Mouse (Mus musculus): ENCODE results near the gene Igsf6. TPM values are rescaled to one million over a fixed set of nuclear protein-coding genes. Genes with fewer than 3 reads are reported as not detected.

Gene Igsf6
- total RNA-seq, 2 experiments from 2014 or later = 0.31 to 0.38 TPM

DNA sequence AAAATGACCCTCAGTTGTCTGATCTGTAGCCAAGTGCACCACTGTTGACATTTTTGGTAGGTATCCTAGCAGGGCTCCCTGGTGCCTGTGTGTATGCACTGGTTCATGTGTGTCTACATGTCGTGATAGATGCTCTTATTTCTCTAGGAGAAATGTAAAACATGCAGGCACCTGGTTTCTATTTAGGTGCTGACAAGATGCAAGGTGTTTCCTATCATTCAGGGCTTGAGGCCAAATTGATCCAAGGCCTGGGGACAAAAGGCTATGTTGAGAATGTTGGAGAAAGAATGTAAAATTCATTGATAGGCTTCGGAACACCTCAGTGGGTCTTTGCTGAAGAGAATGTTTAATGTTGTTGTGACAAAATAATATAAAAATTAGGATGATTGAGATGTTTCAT, 7.4 kb upstream of the Igsf6 start:
- intact Hi-C loops (cut with DNase I) = no loop called here

DNA sequence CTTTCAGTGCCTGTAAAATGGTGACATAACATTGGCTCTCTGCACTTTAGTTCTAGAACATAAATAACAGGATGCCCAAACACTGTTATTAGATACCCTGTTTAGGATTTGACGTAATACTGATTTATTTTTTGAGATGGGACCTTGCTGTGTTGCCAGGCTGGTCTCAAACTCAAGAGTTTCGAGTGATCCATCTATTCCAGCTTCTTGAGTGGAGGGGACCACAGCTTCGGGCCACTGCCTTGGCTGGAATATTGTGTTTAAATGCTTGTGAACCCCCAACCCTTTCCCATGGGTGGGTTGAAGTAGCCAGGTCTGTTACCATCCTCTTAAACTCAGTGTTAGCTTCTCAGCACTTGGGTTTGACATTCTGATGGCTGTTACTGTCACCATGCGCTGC, 7.0 kb upstream of the Igsf6 start, which contains the start of gene Otoa:
TSS of gene Otoa (plus strand) at position 301 of the 400 bp plus-strand sequence.
- no peak for TF ChIP-seq CTCF (IDR thresholded peaks at IDR 0.05)
- no peak within 1 kb of the TSS for H3K4me3 ChIP-seq
- H3K27ac ChIP-seq = no peak within 1 kb of the TSS
- no peak for DNase-seq
- intact Hi-C loops (cut with DNase I) = no loop called here

More for the DNA sequence above, 7.4 kb upstream of the Igsf6 start:
- DNase-seq = no peak
- TF ChIP-seq CTCF (IDR thresholded peaks at IDR 0.05) = no peak
- Histone ChIP-seq H3K4me3 (no peak overlapping the region), H3K27ac (no peak overlapping the region)

DNA sequence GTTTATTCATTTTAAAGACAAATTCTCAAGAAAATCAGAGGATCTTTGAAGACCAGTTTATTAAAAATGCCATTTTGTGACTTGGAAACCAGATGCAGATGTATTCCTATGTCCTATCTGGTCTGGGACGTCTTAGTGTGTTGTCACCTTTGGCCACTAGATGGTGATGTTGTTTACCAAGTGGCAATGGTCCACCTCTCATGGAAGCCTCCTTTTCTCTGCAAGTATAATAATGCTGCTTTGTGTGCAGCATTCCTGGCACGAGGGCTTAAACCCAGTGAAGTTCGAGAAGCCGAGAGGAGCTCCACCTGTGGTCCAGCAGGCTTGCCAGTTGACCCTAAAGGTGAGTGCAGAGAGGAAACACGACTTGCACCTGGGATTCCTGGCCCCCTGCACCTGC, 3.5 kb upstream of the Igsf6 start:
- no peak overlapping the region for H3K27ac ChIP-seq
- peak; percentile 88 for TF ChIP-seq CTCF (IDR thresholded peaks at IDR 0.05)

DNA sequence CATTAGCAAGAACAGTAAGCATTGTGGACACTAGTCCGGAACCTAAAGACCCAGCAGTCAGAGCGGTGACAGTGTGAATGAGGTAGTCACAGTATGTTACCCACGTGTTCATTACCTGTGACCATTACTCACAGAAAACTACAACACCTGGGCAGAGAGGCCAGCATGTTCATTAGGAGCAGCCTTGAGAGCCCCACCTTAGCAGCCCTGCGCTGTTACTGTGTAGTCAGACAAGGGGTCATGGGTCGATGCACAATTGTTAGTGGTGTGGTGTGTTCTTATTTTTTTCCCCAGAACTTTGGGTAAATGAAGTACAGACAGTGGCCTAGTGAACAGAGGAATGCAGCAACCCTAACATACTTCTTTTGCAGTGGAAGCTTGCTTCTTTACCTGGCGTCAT, 2.9 kb upstream of the Igsf6 start:
- no peak for DNase-seq
- TF ChIP-seq CTCF (IDR thresholded peaks at IDR 0.05) = no peak
- intact Hi-C loops (cut with DNase I) = loop anchor here (1.0 kb wide), 1 partner anchor 43 kb away; no protein-coding TSS in a partner anchor

More for the DNA sequence above, 3.5 kb upstream of the Igsf6 start:
- H3K4me3 ChIP-seq = no peak overlapping the region
- peak; percentile 46 for DNase-seq
- intact Hi-C loops (cut with DNase I) = loop anchor here (1.0 kb wide), 1 partner anchor 42 kb away; no protein-coding TSS in a partner anchor

DNA sequence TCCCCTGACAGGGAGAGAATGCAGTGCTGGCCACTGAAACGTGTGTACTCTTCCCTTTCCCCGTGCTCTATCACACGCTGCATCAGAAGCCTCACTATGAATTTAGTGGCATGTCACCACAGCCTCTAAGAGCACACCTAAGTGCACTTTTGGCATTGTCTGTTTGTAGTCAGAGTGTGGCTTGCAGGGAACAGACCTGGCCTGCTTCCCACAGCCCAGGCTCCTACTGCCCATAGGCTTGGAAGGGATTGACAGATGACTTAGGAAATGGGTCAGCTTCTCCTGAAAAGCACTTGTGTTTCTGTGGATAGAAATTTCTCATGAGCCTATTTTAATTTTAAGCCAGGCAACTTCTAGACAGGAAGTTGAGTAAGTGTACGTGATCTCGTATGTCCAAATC, 1.0 kb upstream of the Igsf6 start:
- intact Hi-C loops (cut with DNase I) = no loop called here
- peak overlapping the region; percentile 65 for H3K27ac ChIP-seq
- DNase-seq = no peak
- TF ChIP-seq CTCF (IDR thresholded peaks at IDR 0.05) = no peak
- no peak overlapping the region for H3K4me3 ChIP-seq

More for the DNA sequence above, 2.9 kb upstream of the Igsf6 start:
- Histone ChIP-seq H3K27ac (no peak overlapping the region), H3K4me3 (no peak overlapping the region)

DNA sequence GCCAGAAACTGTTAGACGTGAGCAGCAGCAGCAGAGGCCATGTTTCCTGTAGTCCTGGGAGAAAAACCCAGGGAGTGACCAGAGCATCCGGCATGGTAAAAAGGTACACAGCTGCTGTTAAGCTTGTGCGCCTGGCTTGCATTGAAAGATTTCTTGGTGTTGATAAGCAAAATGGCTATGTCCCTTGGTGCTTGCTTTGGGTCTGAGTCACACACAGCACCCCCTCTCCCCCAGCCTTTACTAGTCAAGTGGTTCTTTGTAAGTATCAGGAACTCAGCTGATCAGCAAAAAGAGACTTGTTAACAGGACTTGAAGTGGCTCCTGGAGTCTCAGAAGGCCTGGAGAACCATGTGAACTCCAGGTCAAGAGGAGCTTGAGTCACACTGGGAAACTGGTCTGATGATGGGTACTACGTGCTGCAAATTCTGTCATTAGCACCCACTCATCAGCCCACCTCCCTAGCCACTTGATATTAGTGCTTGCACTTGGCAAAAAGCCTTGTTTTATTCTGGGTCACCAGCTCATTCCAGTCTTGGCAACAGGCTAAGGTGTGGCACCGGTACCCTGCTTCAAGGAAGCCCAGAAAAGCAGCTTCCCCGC, 529 bp upstream of the Igsf6 start:
- intact Hi-C loops (cut with DNase I) = no loop called here
- H3K4me3 ChIP-seq = peak overlapping the region; percentile 36; the same call in 1 of the 2 replicates
- no peak for DNase-seq
- peak overlapping the region; percentile 65 for H3K27ac ChIP-seq
- TF ChIP-seq CTCF (IDR thresholded peaks at IDR 0.05) = no peak

DNA sequence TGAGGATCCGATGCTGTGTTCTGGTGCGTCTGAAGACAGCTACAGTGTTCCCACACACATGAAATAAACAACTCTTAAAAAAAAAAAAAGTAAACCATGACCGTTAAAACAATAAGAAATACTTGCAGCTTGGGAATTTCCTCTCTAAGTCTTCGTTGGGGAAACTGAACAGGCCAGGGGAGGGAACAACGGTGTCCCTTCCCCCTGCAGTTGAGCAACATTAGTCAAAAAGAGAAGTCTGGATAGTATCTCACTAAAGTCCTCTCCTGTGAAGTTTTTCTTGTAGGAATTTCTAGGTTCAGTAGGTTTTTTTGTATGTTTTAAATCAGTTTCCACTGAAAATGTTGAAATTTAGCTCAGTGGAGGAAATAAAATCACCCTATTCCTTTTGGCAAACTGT, 1.9 kb downstream of the Igsf6 start:
- no peak for DNase-seq
- intact Hi-C loops (cut with DNase I) = no loop called here
- no peak for TF ChIP-seq CTCF (IDR thresholded peaks at IDR 0.05)
- Histone ChIP-seq H3K4me3 (no peak overlapping the region), H3K27ac (peak overlapping the region; percentile 63)

DNA sequence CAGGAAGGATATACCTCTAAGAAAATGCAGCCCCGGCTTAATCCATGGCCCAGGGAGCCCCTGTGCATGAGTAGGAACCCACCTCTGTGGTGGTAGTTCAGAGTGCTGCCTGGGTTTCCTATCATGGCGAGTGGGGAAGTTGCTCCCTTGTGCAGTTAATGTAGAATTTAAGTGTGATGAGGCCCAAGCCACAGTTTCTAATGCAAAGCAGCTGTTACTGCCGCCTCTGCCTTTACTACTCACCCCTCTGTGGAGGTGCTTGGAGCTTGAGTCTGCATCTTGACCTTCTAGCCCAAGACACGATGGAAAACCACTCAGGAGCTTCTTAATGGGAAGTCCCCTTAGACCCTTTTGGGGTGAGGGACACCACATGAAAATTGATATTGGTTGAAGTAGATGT, 3.1 kb downstream of the Igsf6 start:
- intact Hi-C loops (cut with DNase I) = no loop called here
- Histone ChIP-seq H3K4me3 (no peak overlapping the region), H3K27ac (no peak overlapping the region)
- no peak for TF ChIP-seq CTCF (IDR thresholded peaks at IDR 0.05)
- no peak for DNase-seq

DNA sequence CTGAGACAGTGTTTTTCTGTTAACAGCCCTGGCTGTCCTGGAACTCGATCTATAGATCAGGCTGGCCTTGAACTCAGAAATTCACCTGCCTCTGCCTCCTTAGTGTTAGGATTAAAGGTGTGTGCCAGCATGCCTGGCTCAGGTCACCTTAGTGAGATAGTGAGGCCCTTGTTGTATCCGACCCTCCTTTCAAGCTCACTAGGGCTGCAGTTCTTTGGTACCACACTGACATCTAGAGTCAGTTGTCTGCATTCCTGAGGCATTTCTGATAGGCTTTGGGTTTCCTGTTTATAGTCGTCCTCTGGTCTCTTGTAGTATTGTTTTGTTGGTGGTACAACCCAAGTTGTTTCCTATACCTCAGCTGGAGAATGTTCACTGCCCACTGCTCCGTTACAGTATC, 10.1 kb downstream of the Igsf6 start:
- DNase-seq = no peak
- intact Hi-C loops (cut with DNase I) = loop anchor here (1.0 kb wide), 1 partner anchor 130 kb away; no protein-coding TSS in a partner anchor
- H3K4me3 ChIP-seq = no peak overlapping the region
- no peak overlapping the region for H3K27ac ChIP-seq
- TF ChIP-seq CTCF (IDR thresholded peaks at IDR 0.05) = peak; percentile 56

DNA sequence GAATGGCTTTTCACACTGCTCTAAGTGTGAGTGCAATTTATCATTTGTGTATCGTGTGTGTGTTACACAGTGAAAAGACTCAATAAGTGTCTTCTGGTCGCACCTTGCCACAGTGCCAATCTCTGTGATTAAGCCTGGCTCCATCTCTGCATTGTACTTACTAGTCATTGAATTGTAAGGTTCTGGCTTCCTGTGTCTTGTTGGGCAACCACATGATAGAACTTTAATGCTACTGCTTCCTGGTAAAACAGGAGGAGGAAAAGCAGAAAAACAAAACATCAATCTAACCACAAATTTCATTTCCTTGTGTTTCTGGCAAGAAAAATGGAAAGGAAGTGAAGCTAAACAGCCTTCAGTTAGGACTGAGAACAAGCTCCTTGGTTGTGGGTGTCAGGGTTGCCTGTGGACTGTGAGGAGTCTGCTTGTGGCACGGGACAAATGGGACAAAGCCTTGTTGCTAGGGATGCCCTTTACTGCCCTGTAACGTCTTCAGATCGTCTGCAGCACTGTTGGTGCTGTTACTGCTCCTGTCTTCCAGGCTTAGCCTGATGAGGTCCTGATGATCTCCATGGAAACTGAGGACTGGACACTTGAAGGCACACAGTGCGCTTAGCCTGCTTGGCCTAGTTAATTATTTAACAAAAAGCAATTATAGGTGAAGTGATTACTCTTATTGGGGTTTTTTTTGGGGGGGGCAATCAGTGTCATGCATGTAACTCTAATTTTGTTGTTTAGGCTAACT, 14.7 kb downstream of the Igsf6 start:
- DNase-seq = no peak
- peak overlapping the region; percentile 10; the same call in 1 of the 2 replicates for H3K27ac ChIP-seq
- intact Hi-C loops (cut with DNase I) = no loop called here
- TF ChIP-seq CTCF (IDR thresholded peaks at IDR 0.05) = no peak
- no peak overlapping the region for H3K4me3 ChIP-seq

DNA sequence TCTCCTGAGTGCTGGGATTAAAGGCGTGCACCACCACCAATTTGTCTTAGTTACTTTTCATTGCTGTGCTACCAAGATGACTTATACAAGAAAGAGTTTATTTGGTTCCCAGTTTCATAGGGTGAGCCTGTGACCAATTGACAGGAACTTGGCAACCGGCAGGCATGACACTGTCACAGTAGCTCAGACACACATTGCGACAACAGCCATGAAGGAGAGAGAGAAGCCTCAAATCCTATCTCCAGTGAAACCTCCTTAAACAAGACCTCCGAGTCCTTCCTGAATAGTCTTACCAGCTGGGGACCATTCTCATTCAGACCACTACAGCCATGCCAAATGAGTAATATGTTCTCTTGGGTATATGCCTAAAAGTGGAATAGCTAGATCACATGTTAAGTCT, 21.3 kb downstream of the Igsf6 start:
- Histone ChIP-seq H3K27ac (no peak overlapping the region), H3K4me3 (no peak overlapping the region)
- no peak for TF ChIP-seq CTCF (IDR thresholded peaks at IDR 0.05)
- intact Hi-C loops (cut with DNase I) = no loop called here
- no peak for DNase-seq

DNA sequence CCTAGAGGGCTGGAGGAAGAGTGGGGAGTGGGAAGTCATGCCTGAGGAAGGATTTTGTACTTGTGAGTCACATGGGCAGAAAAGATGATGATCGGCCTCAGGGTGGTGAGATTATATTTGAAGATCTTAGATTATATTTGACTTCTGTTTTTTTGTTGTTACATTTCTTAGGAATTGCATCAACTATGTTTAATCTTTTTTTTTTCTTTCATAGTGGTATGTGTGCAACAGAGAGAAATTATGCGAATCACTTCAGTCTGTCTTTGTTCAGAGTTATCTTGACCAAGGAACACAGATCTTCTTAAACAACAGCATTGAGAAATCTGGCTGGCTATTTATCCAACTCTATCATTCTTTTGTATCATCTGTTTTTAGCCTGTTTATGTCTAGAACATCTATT, 26.7 kb downstream of the Igsf6 start:
- H3K4me3 ChIP-seq = no peak overlapping the region
- intact Hi-C loops (cut with DNase I) = no loop called here
- DNase-seq = no peak
- no peak overlapping the region for H3K27ac ChIP-seq
- TF ChIP-seq CTCF (IDR thresholded peaks at IDR 0.05) = no peak

DNA sequence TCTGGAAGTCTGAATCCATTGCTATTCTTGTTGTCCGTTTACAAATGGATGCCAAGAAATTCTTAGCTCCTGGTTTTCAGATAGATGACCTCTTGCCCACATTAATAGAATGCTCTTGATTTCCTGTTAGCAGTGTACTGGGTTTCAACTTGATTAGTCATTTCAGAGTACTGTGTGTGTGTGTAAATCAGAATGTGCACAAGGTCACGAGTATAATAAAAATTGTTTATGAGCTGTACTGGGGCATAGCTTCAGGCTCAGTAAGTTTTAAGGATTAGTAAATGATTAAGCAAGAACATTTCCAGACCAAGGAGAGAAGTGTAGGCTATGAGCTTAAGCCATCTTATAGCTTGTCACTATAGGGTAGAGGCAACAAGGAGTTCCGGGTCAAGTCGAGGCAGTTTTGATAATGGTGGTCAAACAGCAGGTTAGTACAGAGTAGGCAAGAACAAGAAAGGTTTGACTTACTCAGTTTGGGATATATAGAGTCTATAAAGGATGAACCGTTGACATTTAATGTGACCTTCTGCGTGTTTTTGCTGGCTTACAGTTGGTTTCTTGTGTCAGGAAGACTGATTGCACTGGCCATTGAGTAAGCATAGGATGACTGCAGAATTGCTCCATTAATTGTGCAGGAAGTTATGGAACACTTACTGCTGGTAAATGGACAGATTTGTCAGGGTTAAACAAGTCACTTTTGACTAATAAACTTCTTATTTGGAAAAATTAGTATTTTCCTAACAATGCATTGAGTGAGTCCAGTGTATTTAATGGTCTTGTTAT, 28.5 kb downstream of the Igsf6 start:
- Histone ChIP-seq H3K27ac (no peak overlapping the region), H3K4me3 (no peak overlapping the region)
- TF ChIP-seq CTCF (IDR thresholded peaks at IDR 0.05) = no peak
- intact Hi-C loops (cut with DNase I) = no loop called here
- DNase-seq = no peak

Measured in gastrocnemius, adult 2 months (tissue).